Mouse (Mus musculus) midbrain, embryonic 10.5 days (tissue): ENCODE measurements around the gene Slc1a4. TPM values are rescaled to one million over a fixed set of nuclear protein-coding genes. Genes with fewer than 3 reads are reported as not detected.

Experiments used
- DNase-seq: peaks from one replicate; pipeline ENCODE4 v3.0.0-alpha.2; 2017; ENCODE audit warnings: low spot score
- H3K27ac ChIP-seq: fragments of 300-500 bp; sonication (generic); replicated peaks from 2 replicates; pipeline ENCODE4 v1.5.1; 2016; ENCODE audit warnings: mild to moderate bottlenecking
- H3K27me3 ChIP-seq: fragments of 300-500 bp; sonication (generic); 2 replicates; pipeline ENCODE4 v1.6.1; 2016; ENCODE audit warnings: low read depth, mild to moderate bottlenecking; ENCODE audit not compliant: poor library complexity, severe bottlenecking
- H3K36me3 ChIP-seq: fragments of 300-500 bp; sonication (generic); 2 replicates; pipeline ENCODE4 v1.6.1; 2016; ENCODE audit warnings: mild to moderate bottlenecking, moderate library complexity
- H3K4me1 ChIP-seq: fragments of 300-500 bp; sonication (generic); 2 replicates; pipeline ENCODE4 v1.6.1; 2016
- H3K4me3 ChIP-seq: fragments of 300-500 bp; sonication (generic); 2 replicates; pipeline ENCODE4 v1.5.1; 2016; ENCODE audit warnings: mild to moderate bottlenecking, moderate library complexity
- H3K9me3 ChIP-seq: fragments of 300-500 bp; sonication (generic); replicated peaks from 2 replicates; pipeline ENCODE4 v1.6.1; 2016; ENCODE audit warnings: mild to moderate bottlenecking
- WGBS: fragments of 180-500 bp; shearing (Covaris S2); methylation state at CpG from one replicate; pipeline ENCODE4 v1.1.7; 2016; 5-methylcytosine and 5-hydroxymethylcytosine counted together
- polyA plus RNA-seq: library from polyadenylated mRNA; unstranded; fragments of >200 nt; fragmentation: Nextera tagmentation; extraction: Ambion mirVana; gene quantifications from 2 replicates; pipeline ENCODE4 v1.2.1, GENCODE M21; 2016

Gene Slc1a4
- polyA plus RNA-seq, 1 experiment from 2014 or later = 14.8 TPM

DNA sequence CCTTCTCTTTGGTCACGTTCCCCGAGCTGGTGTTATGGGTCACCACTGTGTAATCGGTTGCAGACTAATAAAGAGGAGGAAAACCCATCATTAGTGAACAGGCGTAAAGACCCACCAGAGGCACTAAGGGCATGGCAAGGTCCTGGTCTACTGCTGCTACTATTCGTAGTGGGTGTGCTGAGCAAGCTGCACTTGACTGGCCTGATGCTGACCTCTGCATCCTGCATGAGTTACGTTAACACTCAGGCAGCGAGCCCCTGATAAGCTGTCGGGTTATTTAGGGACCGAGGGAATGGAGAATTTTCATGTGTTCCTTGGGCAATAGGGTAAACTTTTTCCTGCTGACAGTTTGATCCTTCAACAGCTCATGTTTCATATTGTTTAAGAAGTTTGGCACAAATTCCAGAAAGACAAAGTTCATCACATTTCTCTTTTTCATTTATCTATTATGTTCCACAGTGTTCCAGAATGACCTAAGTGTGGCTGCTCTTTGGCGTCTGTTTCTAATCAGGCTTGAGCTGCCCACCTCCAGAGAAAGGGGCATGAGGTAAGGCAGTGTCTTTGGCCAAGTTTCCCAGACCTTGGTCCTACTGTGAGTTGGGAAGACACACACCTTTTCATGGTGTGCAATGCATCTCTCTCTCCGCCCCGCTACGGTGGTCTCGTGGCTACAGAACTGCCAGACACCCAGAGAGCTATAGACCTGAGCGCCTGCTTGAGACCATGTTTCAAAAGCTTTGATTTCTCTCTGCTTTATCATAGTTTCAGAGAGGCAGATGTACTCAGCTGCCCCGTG is 13.7 kb downstream of the Slc1a4 start:
- 86% methylated on average over 16 of the region's 16 CpGs for WGBS
- Histone ChIP-seq H3K27me3 (no peaks in the 10 kb centered on the region), H3K4me3 (no peak overlapping the region), H3K9me3 (no peaks in the 10 kb centered on the region), H3K36me3 (no peaks in the 10 kb centered on the region), H3K27ac (no peak overlapping the region), H3K4me1 (no peaks in the 10 kb centered on the region)
- DNase-seq = no peak

DNA sequence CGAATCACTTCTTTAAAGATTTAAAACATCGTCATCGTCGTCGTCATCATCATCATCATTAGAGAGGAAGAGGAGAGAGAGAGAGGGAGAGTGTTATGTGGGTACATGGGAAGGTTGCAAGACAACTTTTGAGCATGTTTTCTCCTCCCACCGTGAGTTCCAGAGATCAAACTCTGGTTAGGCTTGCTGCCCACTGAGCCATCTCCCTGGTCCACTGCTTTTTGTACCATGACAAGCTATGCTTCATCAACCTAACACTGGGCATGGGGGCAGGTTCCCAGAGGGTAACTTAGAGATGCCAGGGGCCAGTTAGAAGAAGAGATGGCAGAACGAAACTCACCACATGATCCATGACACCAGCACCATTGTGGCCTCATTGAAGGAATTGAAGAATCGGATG is 18.9 kb downstream of the Slc1a4 start:
- H3K4me3 ChIP-seq = no peak overlapping the region
- DNase-seq = no peak
- 92% methylated on average over 8 of the region's 8 CpGs for WGBS
- H3K4me1 ChIP-seq = no peaks in the 10 kb centered on the region
- H3K27ac ChIP-seq = no peak overlapping the region
- H3K9me3 ChIP-seq = no peaks in the 10 kb centered on the region
- no peaks in the 10 kb centered on the region for H3K27me3 ChIP-seq
- peaks cover 22% of the 10 kb centered on the region for H3K36me3 ChIP-seq

DNA sequence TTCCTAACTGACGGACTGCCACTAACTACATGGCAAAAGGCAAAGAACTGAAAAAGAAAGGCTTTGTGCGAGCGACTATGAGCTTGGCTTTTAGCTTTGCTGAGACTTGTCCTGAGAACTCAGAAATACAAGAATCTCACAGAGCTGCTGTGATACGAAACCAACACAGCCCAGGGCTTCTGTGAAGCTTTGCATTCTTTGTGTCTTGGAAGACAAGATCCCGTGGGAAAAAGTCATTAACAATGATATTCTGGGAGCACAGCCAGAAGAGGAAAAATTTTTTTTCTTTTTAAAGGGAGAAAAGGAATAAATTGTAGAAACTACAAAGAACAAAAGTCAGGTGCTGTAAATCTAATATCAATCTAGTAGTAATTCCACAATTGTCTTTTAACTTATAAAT is 23.5 kb downstream of the Slc1a4 start:
- Histone ChIP-seq H3K9me3 (no peaks in the 10 kb centered on the region), H3K4me1 (no peaks in the 10 kb centered on the region), H3K27ac (no peak overlapping the region), H3K4me3 (no peak overlapping the region), H3K27me3 (no peaks in the 10 kb centered on the region), H3K36me3 (peaks cover 65% of the 10 kb centered on the region)
- DNase-seq = no peak
- 85% methylated on average over 5 of the region's 5 CpGs for WGBS

DNA sequence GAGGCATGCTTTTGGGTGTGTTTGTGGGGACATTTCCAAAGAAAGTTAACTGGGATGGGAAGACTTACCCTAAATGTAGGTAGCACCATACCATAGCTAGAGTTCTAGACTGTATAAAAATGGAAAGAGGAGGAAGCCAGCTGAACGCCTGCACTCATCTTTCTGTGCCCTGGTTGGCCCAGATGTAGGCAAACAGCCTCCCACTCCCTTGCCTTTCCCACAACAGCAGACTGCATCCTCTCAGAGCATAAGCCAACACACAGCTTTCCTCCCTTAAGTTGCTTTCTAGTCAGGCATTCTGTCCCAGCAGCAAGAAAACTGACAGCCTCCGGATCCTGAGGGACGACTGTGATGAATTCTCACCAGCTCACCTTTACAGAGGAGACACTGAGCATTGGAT is 25.1 kb downstream of the Slc1a4 start:
- 93% methylated on average over 3 of the region's 3 CpGs for WGBS
- Histone ChIP-seq H3K27ac (no peak overlapping the region), H3K4me3 (no peak overlapping the region), H3K9me3 (no peaks in the 10 kb centered on the region), H3K27me3 (no peaks in the 10 kb centered on the region), H3K4me1 (no peaks in the 10 kb centered on the region), H3K36me3 (peaks cover 68% of the 10 kb centered on the region)
- DNase-seq = no peak

DNA sequence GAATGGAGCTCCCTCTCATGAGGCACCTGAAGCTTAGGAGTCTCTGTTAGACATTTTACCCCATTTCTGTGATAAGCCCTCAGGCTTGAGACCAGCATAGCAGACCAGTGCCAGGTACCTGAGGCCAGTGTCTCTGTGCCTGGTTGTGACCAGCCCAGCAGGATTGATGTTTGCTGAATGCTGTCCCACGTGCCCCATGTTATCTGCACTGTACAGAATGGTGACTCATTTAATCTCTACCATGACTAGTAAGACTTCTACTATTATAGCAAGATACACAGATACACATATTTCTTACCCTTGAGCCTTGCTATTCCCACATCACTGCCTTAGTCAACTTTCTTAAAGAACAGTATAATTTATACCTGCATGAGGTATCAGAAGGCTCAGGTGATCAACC is 26.9 kb downstream of the Slc1a4 start:
- 65% methylated on average over 1 of the region's 1 CpGs for WGBS
- Histone ChIP-seq H3K27ac (no peak overlapping the region), H3K4me3 (no peak overlapping the region), H3K36me3 (peaks cover 58% of the 10 kb centered on the region), H3K9me3 (no peaks in the 10 kb centered on the region), H3K4me1 (no peaks in the 10 kb centered on the region), H3K27me3 (no peaks in the 10 kb centered on the region)
- no peak for DNase-seq

DNA sequence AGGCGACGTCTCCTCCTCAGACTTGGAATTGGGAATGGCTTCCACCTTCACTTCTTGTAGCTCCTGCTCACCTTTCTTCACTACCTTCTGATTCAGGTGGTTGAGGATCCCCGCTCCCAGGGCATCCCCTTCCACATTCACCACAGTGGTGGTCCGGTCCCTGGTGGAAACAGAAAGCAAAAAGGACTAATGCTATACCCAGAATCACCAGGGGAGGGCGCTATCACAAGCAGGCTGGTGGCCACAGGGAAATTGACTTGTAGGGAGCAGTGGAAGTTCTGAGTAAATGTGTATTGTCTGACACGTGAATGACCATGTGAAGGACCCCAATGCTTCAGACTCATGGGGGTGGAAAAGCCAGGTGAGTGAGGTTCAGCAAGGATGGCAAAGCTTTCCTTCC is 28.2 kb downstream of the Slc1a4 start:
- H3K4me3 ChIP-seq = no peak overlapping the region
- H3K27me3 ChIP-seq = no peaks in the 10 kb centered on the region
- no peaks in the 10 kb centered on the region for H3K9me3 ChIP-seq
- peak; percentile 40 for DNase-seq
- H3K36me3 ChIP-seq = peaks cover 58% of the 10 kb centered on the region
- H3K4me1 ChIP-seq = no peaks in the 10 kb centered on the region
- WGBS = 73% methylated on average over 6 of the region's 6 CpGs
- no peak overlapping the region for H3K27ac ChIP-seq

DNA sequence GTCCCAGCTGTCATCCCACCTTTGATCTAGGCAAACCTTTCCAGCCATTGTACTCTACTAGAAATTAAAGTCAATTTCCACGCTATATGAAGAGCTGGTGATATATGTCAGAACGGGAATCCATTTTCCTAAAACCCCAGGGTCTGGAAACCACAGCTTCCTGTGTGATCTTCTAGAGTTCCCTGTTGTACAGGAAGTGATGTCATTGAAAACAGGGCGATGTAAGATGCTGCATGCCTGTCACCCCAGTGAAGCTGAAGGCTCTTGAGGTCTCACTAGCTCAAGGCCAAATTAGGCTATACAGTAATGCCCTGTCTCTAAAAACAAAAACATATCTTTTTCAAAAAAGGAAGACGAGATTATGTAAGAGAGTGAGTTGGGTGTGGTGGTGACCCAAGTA is 31.2 kb downstream of the Slc1a4 start:
- no peak overlapping the region for H3K27ac ChIP-seq
- no peaks in the 10 kb centered on the region for H3K4me1 ChIP-seq
- no peak for DNase-seq
- no peak overlapping the region for H3K4me3 ChIP-seq
- H3K27me3 ChIP-seq = no peaks in the 10 kb centered on the region
- no peaks in the 10 kb centered on the region for H3K9me3 ChIP-seq
- peaks cover 35% of the 10 kb centered on the region for H3K36me3 ChIP-seq
- WGBS = 92% methylated on average over 4 of the region's 4 CpGs

DNA sequence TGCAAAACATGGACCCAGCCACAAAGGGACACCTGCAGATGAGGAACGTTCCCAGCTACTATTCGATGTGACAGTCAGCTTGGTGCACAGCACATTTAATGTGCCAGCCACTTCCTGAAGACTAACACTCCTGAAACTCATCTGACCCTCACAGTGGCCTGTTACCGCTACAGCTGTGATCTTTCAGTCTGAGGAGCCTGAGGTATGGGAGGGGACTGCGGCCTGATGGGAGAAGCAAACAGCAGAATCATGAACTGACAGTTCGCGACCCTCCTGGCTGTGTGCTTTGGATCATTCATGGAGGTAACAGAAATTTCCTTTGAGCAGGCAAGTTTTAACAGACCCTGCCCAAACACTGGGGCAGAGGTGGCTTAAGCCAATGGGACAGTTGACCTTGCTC is 31.7 kb downstream of the Slc1a4 start:
- no peak for DNase-seq
- Histone ChIP-seq H3K4me1 (no peaks in the 10 kb centered on the region), H3K9me3 (no peaks in the 10 kb centered on the region), H3K27me3 (no peaks in the 10 kb centered on the region), H3K4me3 (no peak overlapping the region), H3K27ac (no peak overlapping the region), H3K36me3 (peaks cover 30% of the 10 kb centered on the region)
- 89% methylated on average over 6 of the region's 6 CpGs for WGBS

DNA sequence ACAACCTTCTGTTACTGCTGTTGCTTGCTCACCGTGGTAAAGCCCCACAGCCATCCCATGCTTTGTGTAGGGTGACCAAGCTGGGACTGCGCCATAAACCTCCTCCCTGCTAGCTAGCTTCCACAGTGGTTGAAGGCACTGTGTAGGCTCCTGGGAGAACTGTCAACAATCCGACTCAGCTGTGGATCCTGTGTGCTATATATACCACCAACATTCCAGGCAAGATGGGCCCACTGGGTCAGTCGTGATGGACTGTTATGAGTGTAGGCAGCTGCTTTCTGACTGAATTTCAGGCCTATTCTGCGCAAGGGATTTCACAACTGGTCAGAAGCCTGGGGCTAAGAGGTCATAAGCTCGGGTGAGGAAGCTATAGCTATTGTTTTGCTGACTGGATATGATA is 32.6 kb downstream of the Slc1a4 start:
- WGBS = 87% methylated on average over 6 of the region's 6 CpGs
- Histone ChIP-seq H3K9me3 (no peaks in the 10 kb centered on the region), H3K4me3 (no peak overlapping the region), H3K4me1 (no peaks in the 10 kb centered on the region), H3K27ac (no peak overlapping the region), H3K36me3 (peaks cover 20% of the 10 kb centered on the region), H3K27me3 (no peaks in the 10 kb centered on the region)
- DNase-seq = no peak

DNA sequence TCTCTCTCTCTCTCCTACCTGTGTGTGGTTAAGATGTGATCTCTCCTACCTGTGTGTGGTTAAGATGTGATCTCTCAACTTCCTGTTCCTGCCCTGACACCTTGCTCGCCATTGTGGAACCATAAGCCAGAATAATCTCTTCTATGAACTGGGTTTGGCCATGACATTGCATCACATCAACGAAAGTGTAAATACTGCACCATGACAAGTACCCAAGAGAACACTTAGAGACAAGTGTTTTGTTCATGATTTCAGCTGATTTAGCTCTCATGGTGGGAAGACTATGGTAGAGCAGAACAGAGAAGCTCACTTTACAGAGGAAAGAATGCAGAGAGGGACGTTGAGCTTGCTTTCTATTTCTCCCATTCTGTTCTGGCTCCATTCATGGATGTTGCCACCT is 48.0 kb downstream of the Slc1a4 start:
- no peaks in the 10 kb centered on the region for H3K36me3 ChIP-seq
- H3K9me3 ChIP-seq = no peaks in the 10 kb centered on the region
- DNase-seq = no peak
- WGBS = 82% methylated on average over 3 of the region's 3 CpGs
- no peaks in the 10 kb centered on the region for H3K4me1 ChIP-seq
- H3K4me3 ChIP-seq = no peak overlapping the region
- H3K27me3 ChIP-seq = no peaks in the 10 kb centered on the region
- H3K27ac ChIP-seq = no peak overlapping the region

DNA sequence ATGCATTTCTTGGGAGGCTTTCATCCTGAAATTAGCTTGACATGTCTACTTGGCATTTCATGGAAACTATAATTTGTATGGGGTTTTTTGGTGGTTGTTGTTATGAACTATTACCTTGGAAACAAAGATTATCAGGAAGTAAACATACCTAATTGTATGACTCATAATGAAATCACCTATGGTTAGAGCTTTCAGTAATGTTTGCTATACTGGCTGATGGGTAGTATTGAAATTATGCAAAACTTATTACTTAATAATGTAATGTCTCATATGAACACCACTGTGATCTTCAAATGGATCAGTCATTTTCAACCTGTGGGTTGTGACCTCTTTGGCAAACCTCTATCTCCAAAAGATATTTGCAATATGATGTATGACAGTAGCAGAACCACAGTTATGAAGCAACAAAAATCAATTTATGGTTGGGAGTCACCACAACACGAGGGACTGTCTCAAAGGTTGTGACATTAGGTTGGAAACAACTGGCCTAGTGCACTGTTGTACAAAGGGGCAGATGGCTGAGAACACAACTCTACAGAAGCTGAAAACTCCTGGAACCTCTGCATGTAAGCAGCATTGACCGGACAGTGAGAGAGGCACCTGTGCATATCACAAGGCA is 49.8 kb downstream of the Slc1a4 start:
- Histone ChIP-seq H3K36me3 (no peaks in the 10 kb centered on the region), H3K4me1 (no peaks in the 10 kb centered on the region), H3K9me3 (no peaks in the 10 kb centered on the region), H3K27ac (no peak overlapping the region), H3K27me3 (no peaks in the 10 kb centered on the region), H3K4me3 (no peak overlapping the region)
- 86% methylated on average over 2 of the region's 2 CpGs for WGBS
- DNase-seq = no peak

DNA sequence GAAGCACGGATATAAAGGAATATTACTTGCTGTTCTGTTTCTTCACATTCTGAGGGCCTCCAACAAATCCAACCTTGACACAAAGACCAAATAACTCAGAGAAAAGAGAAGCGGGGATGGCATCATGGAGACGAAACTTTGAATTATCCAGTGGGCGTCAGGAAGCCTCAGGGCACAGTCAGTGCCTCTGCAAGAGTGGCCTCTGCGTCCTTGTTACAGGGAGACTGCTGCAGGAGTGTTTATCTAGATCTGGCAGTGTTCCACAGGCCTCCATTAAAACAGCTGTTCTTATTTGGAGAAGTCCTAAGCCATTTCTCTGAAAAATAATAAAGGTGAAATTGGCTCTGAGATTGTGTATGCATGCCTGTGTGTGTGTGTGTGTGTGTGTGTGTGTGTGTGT is 51.5 kb downstream of the Slc1a4 start:
- WGBS = 90% methylated on average over 5 of the region's 5 CpGs
- no peak for DNase-seq

DNA sequence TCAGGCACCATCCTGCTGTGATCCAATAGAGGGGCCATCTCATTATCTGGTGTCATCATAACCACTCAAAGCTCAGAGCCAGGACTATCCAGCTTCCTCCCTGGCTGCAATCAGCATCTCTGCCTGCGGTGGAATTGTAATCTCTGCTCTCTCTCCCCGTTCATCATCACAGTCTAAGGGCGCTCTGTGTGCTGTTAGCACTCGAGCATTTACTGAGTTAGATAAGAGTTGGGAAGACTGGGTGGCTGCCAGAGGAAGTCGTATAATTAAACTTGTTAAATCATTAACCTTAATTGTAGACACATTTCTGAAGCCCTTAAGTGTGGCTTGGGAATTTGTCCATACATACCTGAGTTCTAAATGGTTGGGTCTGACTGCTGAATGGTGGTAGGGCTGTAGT is 53.8 kb downstream of the Slc1a4 start:
- Histone ChIP-seq H3K27ac (no peak overlapping the region), H3K27me3 (no peaks in the 10 kb centered on the region), H3K4me3 (no peak overlapping the region), H3K9me3 (no peaks in the 10 kb centered on the region), H3K36me3 (no peaks in the 10 kb centered on the region), H3K4me1 (no peaks in the 10 kb centered on the region)
- 72% methylated on average over 5 of the region's 5 CpGs for WGBS
- DNase-seq = no peak

More for the DNA sequence above, 51.5 kb downstream of the Slc1a4 start:
- Histone ChIP-seq H3K36me3 (no peaks in the 10 kb centered on the region), H3K4me1 (no peaks in the 10 kb centered on the region), H3K9me3 (no peaks in the 10 kb centered on the region), H3K27me3 (no peaks in the 10 kb centered on the region), H3K4me3 (no peak overlapping the region), H3K27ac (no peak overlapping the region)
